Comparison of ENCODE assay signal across 12 mouse cellular contexts in the genomic region with DNA sequence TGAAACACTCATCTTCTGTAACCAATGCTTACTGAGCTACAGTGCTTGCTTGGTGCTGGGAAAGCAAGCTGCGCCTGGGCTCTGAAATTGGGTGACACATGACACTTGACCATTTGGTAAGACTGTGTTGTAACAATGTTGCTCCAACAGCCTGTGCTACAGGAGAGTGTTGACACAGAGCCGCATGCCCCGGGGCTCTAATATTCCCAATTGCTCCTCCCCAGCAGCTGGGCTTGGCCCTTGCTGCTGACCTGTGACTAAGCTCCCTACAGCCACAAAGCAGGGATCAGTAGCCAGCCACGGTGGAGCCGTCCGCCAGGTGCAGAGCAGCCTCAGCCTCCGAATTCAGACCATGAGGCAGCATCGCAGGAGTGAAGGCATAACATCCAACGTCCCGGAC. TPM values are rescaled to one million over a fixed set of nuclear protein-coding genes. Genes with fewer than 3 reads are reported as not detected.
DNase-seq lines count a peak whose midpoint lies in the region; ATAC-seq and TF ChIP-seq lines count a peak whose summit lies in the region.
"Had no signal": no experiment of that assay in that cellular context is flagged by ENCODE, and none has a peak within 500 bp of the region (broad histone marks: within the 10 kb centered on the region; RNA-seq: fewer than 3 reads in every experiment).

No protein-coding gene starts in this region.

- TF ChIP-seq POLR2A in limb, embryonic 14.5 days (IDR thresholded peaks at IDR 0.05; ENCODE audit: borderline replicate concordance, extremely low read depth, insufficient read depth, insufficient read length), result no peak

- no peak overlapping the region for H3K4me3 ChIP-seq in kidney, embryonic 16.5 days (ENCODE audit: low read length)
- no peak overlapping the region for H3K4me3 ChIP-seq in limb, embryonic 14.5 days (replicated peaks; ENCODE audit: low read length)
- H3K4me3 ChIP-seq: limb, embryonic 12.5 days; stomach, embryonic 15.5 days had no signal

- no peak overlapping the region for H3K9ac ChIP-seq in kidney, embryonic 16.5 days (replicated peaks; ENCODE audit: low read length)
- H3K9ac ChIP-seq in limb, embryonic 14.5 days (ENCODE audit: low read depth, low read length, severe bottlenecking), result no peak overlapping the region
- H3K9ac ChIP-seq: limb, embryonic 12.5 days; stomach, embryonic 15.5 days had no signal

- peaks cover 6% of the 10 kb centered on the region; the same call in 1 of the 2 replicates for H3K4me1 ChIP-seq in kidney, embryonic 16.5 days (ENCODE audit: insufficient read depth, low read length)
- H3K4me1 ChIP-seq in limb, embryonic 14.5 days (ENCODE audit: control insufficient read depth, insufficient read depth, low read length), result peaks cover 4% of the 10 kb centered on the region; the same call in 1 of the 2 replicates

- DNase-seq in kidney, postnatal 14 days, result no peak
- peak; percentile 37 for DNase-seq in adrenal gland, postnatal 25 days
- no peak for DNase-seq in limb, embryonic 14.5 days (ENCODE audit: low spot score)
- DNase-seq in thymus, postnatal 0 days (ENCODE audit: low spot score), result no peak
- no peak for DNase-seq in layer of hippocampus, adult 8-10 months (ENCODE audit: low spot score in 2 of 2)
- DNase-seq: cerebellum, adult 9-10 months had no signal

- no peaks in the 10 kb centered on the region for H3K27me3 ChIP-seq in kidney, embryonic 16.5 days (ENCODE audit: insufficient read depth, low read length)
- H3K27me3 ChIP-seq in limb, embryonic 14.5 days (ENCODE audit: control insufficient read depth, insufficient read depth, low read length), result no peaks in the 10 kb centered on the region
- H3K27me3 ChIP-seq: limb, embryonic 12.5 days; stomach, embryonic 15.5 days had no signal

- H3K9me3 ChIP-seq in kidney, embryonic 16.5 days (ENCODE audit: low read length), result 0 out of 2 replicates have a peak, but pooled peaks cover 4% of the 10 kb centered on the region
- no peaks in the 10 kb centered on the region for H3K9me3 ChIP-seq in limb, embryonic 14.5 days (ENCODE audit: control insufficient read depth, low read length)
- H3K9me3 ChIP-seq: limb, embryonic 12.5 days; stomach, embryonic 15.5 days had no signal

- peak; percentile 78 for ATAC-seq in kidney, embryonic 16.5 days (ENCODE audit: low FRiP score, low TSS enrichment)
- ATAC-seq in limb, embryonic 14.5 days (ENCODE audit: low FRiP score, low read depth), result peak; percentile 63; the same call in 1 of the 2 replicates
- ATAC-seq in megakaryocyte progenitor cell, adult 5-6 weeks (replicated peaks; ENCODE audit: poor library complexity), result peak; percentile 77
- ATAC-seq: inflammation-experienced regulatory T-cells, adult 6 months had no signal

- H3K4me2 ChIP-seq in kidney, embryonic 16.5 days (replicated peaks; ENCODE audit: low read depth, low read length), result no peak overlapping the region
- no peak overlapping the region for H3K4me2 ChIP-seq in limb, embryonic 14.5 days (replicated peaks; ENCODE audit: low read depth, low read length, severe bottlenecking)
- H3K4me2 ChIP-seq: limb, embryonic 12.5 days; stomach, embryonic 15.5 days had no signal

- WGBS in kidney, embryonic 16.5 days, result 16% methylated on average over 10 of the region's 10 CpGs
- WGBS in limb, embryonic 14.5 days, result 35% methylated on average over 10 of the region's 10 CpGs

- no peak overlapping the region for H3K27ac ChIP-seq in kidney, embryonic 16.5 days (ENCODE audit: low read length)
- no peak overlapping the region for H3K27ac ChIP-seq in limb, embryonic 14.5 days (replicated peaks; ENCODE audit: low read depth, low read length)
- H3K27ac ChIP-seq: limb, embryonic 12.5 days; stomach, embryonic 15.5 days had no signal

- H3K36me3 ChIP-seq in kidney, embryonic 16.5 days (ENCODE audit: insufficient read depth, low read length), result no peaks in the 10 kb centered on the region
- no peaks in the 10 kb centered on the region for H3K36me3 ChIP-seq in limb, embryonic 14.5 days (ENCODE audit: control insufficient read depth, insufficient read depth, low read length)
- H3K36me3 ChIP-seq: limb, embryonic 12.5 days; stomach, embryonic 15.5 days had no signal

RNA-seq across cellular contexts. Expression of gene Kcnn3, which starts 58.8 kb away (rescaled TPM):
- polyA plus RNA-seq in kidney, embryonic 16.5 days (2015; fragmentation: Nextera tagmentation; extraction: Ambion mirVana), result 2.5 and 2.6 TPM in 2 replicates
- total RNA-seq in adrenal gland, postnatal 25 days (2021), result 4.1 and 5.5 TPM in 2 replicates
- polyA plus RNA-seq in limb, embryonic 14.5 days (2012; rRNA removed), result 5.9 and 6.6 TPM in 2 replicates
- polyA plus RNA-seq in limb, embryonic 14.5 days (2014; fragmentation: Nextera tagmentation; extraction: Ambion mirVana), result 4.1 and 5.0 TPM in 2 replicates
- not detected in 2 replicates for total RNA-seq in megakaryocyte progenitor cell, adult 5-6 weeks (2015)
- total RNA-seq in megakaryocyte progenitor cell, adult 5-6 weeks (2017), result 0.03 TPM in 1 of 2 replicates, not detected in the other
- polyA plus RNA-seq in thymus, postnatal 0 days (2015; fragmentation: Nextera tagmentation; extraction: Ambion mirVana), result 7.3 and 8.8 TPM in 2 replicates
- 10 to 100 TPM; 21.9 to 26.5 (median 25.8) TPM for total RNA-seq in layer of hippocampus, adult 8-10 months (2022)
- total RNA-seq: neutrophil, adult 5-6 weeks had no signal
- polyA plus RNA-seq: inflammation-experienced regulatory T-cells, adult 6 months had no signal
